Mouse (Mus musculus): ENCODE measurements around the gene Stum. TPM values are rescaled to one million over a fixed set of nuclear protein-coding genes. Genes with fewer than 3 reads are reported as not detected.

The Stum gene
- total and polyA plus RNA-seq, 3 experiments, result 0.42 to 0.61 (median 0.51) TPM

GRCm38 (mm10) chr1:180433098-180433538, 50.2 kb downstream of the Stum start:
- dilution Hi-C loops (cut with MboI; ENCODE audit: extremely low pct_ligation_motif_present, extremely low pct_unique_long_range_greater_than_20kb, low sequenced_read_pairs) (no loop called here), in situ Hi-C loops (cut with MboI; ENCODE audit: low pct_ligation_motif_present, low pct_unique_long_range_greater_than_20kb, low sequenced_read_pairs) (loop anchor here (5.0 kb wide), 1 partner anchor 334 kb away; no protein-coding TSS in a partner anchor)
- Histone ChIP-seq H3K4me1 (ENCODE audit: control insufficient read depth in 1 of 2, insufficient read depth in 2 of 2) (peaks cover 20 to 69% of the 10 kb centered on the region in 2 experiments), H3K79me2 (replicated peaks; ENCODE audit: control insufficient read depth, extremely low read depth, insufficient read depth, poor library complexity, severe bottlenecking) (no peaks in the 10 kb centered on the region), H3K27me3 (replicated peaks) (no peaks in the 10 kb centered on the region), H3K36me3 (replicated peaks in 1 of 2; ENCODE audit: control insufficient read depth in 1 of 2, insufficient read depth in 1 of 2, low read length in 1 of 2) (no peaks in the 10 kb centered on the region), H3K4me2 (ENCODE audit: insufficient read depth, low read depth, poor library complexity, severe bottlenecking) (no peak overlapping the region), H3K4me3 (replicated peaks in 1 of 3; ENCODE audit: low read depth in 2 of 3, low read length in 2 of 3, poor library complexity in 1 of 3) (no peak overlapping the region), H3K27ac (ENCODE audit: insufficient read depth, low read depth) (no peak overlapping the region), H3K9ac (ENCODE audit: insufficient read depth, low read depth) (no peak overlapping the region), H3K9me3 (replicated peaks; ENCODE audit: low read length) (no peaks in the 10 kb centered on the region)
- no peak for DNase-seq (ENCODE audit: extremely low read depth)
- TF ChIP-seq IRF4 (IDR thresholded peaks at IDR 0.05; ENCODE audit: low read depth, low read length), result no peak
- TF ChIP-seq RCOR1 (conservative IDR thresholded peaks at IDR 0.05; ENCODE audit: low read depth, low read length), result no peak
- no peak for TF ChIP-seq MAFK (IDR thresholded peaks at IDR 0.05; ENCODE audit: insufficient replicate concordance, low read length)
- TF ChIP-seq ZMIZ1 (IDR thresholded peaks at IDR 0.05; ENCODE audit: low read depth, low read length), result no peak
- TF ChIP-seq USF1 (IDR thresholded peaks at IDR 0.05; ENCODE audit: low read depth, low read length), result no peak
- no peak for TF ChIP-seq E2F4 (IDR thresholded peaks at IDR 0.05; ENCODE audit: insufficient replicate concordance, low read depth, low read length)
- TF ChIP-seq NELFE (IDR thresholded peaks at IDR 0.05; ENCODE audit: low read depth, low read length), result no peak
- no peak for TF ChIP-seq MAZ (IDR thresholded peaks at IDR 0.05; ENCODE audit: low read depth, low read length)
- no peak for TF ChIP-seq BHLHE40 (IDR thresholded peaks at IDR 0.05; ENCODE audit: low read depth, low read length)
- TF ChIP-seq KAT2A (IDR thresholded peaks at IDR 0.05; ENCODE audit: insufficient replicate concordance, low read length), result no peak
- no peak for TF ChIP-seq PAX5 (IDR thresholded peaks at IDR 0.05; ENCODE audit: low read length)
- TF ChIP-seq MEF2A (IDR thresholded peaks at IDR 0.05; ENCODE audit: borderline replicate concordance, low read depth, low read length), result no peak
- no peak for TF ChIP-seq ZC3H11A (IDR thresholded peaks at IDR 0.05; ENCODE audit: low read depth, low read length)
- no peak for TF ChIP-seq CTCF (conservative IDR thresholded peaks at IDR 0.05 in 1 of 2, IDR thresholded peaks at IDR 0.05 in 1 of 2; ENCODE audit: low read depth in 2 of 2, low read length in 2 of 2)
- TF ChIP-seq SMC3 (IDR thresholded peaks at IDR 0.05; ENCODE audit: low read depth, low read length), result no peak
- no peak for TF ChIP-seq JUND (conservative IDR thresholded peaks at IDR 0.05; ENCODE audit: low read depth, low read length)
- no peak for TF ChIP-seq CHD1 (IDR thresholded peaks at IDR 0.05; ENCODE audit: low read depth, low read length)
- TF ChIP-seq ETS1 (conservative IDR thresholded peaks at IDR 0.05; ENCODE audit: low read depth, low read length), result no peak
- no peak for TF ChIP-seq SIN3A (IDR thresholded peaks at IDR 0.05; ENCODE audit: low read length)

DNA sequence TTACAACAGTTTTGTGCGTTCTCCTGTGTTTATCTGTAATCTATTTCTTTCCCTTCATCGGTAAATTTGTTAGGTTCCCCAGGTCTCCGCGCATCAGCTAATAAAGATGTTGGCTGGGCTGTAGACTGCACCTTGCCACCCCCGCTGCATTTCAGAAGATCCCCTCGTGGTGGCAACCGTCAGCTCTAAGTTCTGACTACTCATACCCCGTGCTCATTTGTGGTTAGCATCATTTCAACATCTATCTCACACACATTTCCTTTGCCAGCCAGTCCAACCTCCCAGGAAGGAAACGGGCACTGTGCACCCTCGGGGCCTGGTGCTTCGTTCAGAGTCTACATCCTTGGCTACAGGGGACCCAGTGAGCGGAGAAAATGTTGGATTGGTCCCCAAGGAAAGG, 51.5 kb downstream of the Stum start:
- H3K79me2 ChIP-seq (replicated peaks; ENCODE audit: control insufficient read depth, extremely low read depth, insufficient read depth, poor library complexity, severe bottlenecking), result no peaks in the 10 kb centered on the region
- no peak overlapping the region for H3K27ac ChIP-seq (ENCODE audit: insufficient read depth, low read depth)
- H3K4me2 ChIP-seq (ENCODE audit: insufficient read depth, low read depth, poor library complexity, severe bottlenecking), result peak overlapping the region; percentile 48; the same call in 1 of the 2 replicates
- no peaks in the 10 kb centered on the region for H3K27me3 ChIP-seq (replicated peaks)
- in situ Hi-C loops (cut with MboI; ENCODE audit: low pct_ligation_motif_present, low pct_unique_long_range_greater_than_20kb, low sequenced_read_pairs) (loop anchor here (5.0 kb wide), 1 partner anchor 335 kb away; no protein-coding TSS in a partner anchor), dilution Hi-C loops (cut with MboI; ENCODE audit: extremely low pct_ligation_motif_present, extremely low pct_unique_long_range_greater_than_20kb, low sequenced_read_pairs) (no loop called here)
- no peak overlapping the region for H3K9ac ChIP-seq (ENCODE audit: insufficient read depth, low read depth)
- no peaks in the 10 kb centered on the region for H3K9me3 ChIP-seq (replicated peaks; ENCODE audit: low read length)
- no peak overlapping the region for H3K4me3 ChIP-seq (replicated peaks in 1 of 3; ENCODE audit: low read depth in 2 of 3, low read length in 2 of 3, poor library complexity in 1 of 3)
- peaks cover 24 to 82% of the 10 kb centered on the region in 2 experiments for H3K4me1 ChIP-seq (ENCODE audit: control insufficient read depth in 1 of 2, insufficient read depth in 2 of 2)
- H3K36me3 ChIP-seq (replicated peaks in 1 of 2; ENCODE audit: control insufficient read depth in 1 of 2, insufficient read depth in 1 of 2, low read length in 1 of 2), result no peaks in the 10 kb centered on the region
- peak; percentile 80 for DNase-seq (ENCODE audit: extremely low read depth)
- TF ChIP-seq ETS1 (conservative IDR thresholded peaks at IDR 0.05; ENCODE audit: low read depth, low read length) (0 out of 2 replicates have a peak, but pooled peaks have one; percentile 20), MYC (IDR thresholded peaks at IDR 0.05; ENCODE audit: low read depth, low read length) (peak; percentile 67), MXI1 (IDR thresholded peaks at IDR 0.05; ENCODE audit: low read depth, low read length) (peak; percentile 62; the same call in 1 of the 2 replicates), CHD2 (IDR thresholded peaks at IDR 0.05; ENCODE audit: low read length) (no peak), MAZ (IDR thresholded peaks at IDR 0.05; ENCODE audit: low read depth, low read length) (0 out of 2 replicates have a peak, but pooled peaks have one; percentile 37), SMC3 (IDR thresholded peaks at IDR 0.05; ENCODE audit: low read depth, low read length) (peak; percentile 79), MEF2A (IDR thresholded peaks at IDR 0.05; ENCODE audit: borderline replicate concordance, low read depth, low read length) (0 out of 2 replicates have a peak, but pooled peaks have one; percentile 39), MAX (IDR thresholded peaks at IDR 0.05; ENCODE audit: low read length) (peak; percentile 62; the same call in 1 of the 2 replicates), SIN3A (IDR thresholded peaks at IDR 0.05; ENCODE audit: low read length) (no peak), POLR2A (IDR thresholded peaks at IDR 0.05; ENCODE audit: low read depth, low read length) (no peak), KAT2A (IDR thresholded peaks at IDR 0.05; ENCODE audit: insufficient replicate concordance, low read length) (no peak), TCF12 (IDR thresholded peaks at IDR 0.05; ENCODE audit: low read depth, low read length) (0 out of 2 replicates have a peak, but pooled peaks have one; percentile 16), ZMIZ1 (IDR thresholded peaks at IDR 0.05; ENCODE audit: low read depth, low read length) (no peak), NRF1 (IDR thresholded peaks at IDR 0.05; ENCODE audit: low read depth, low read length) (no peak), ELF1 (IDR thresholded peaks at IDR 0.05; ENCODE audit: low read depth, low read length) (no peak), IRF4 (IDR thresholded peaks at IDR 0.05; ENCODE audit: low read depth, low read length) (peak; percentile 54; the same call in 1 of the 2 replicates), USF2 (conservative IDR thresholded peaks at IDR 0.05; ENCODE audit: low read depth, low read length) (no peak), CHD1 (IDR thresholded peaks at IDR 0.05; ENCODE audit: low read depth, low read length) (no peak), RCOR1 (conservative IDR thresholded peaks at IDR 0.05; ENCODE audit: low read depth, low read length) (no peak), NELFE (IDR thresholded peaks at IDR 0.05; ENCODE audit: low read depth, low read length) (no peak; the same call in 1 of the 2 replicates), GABPA (IDR thresholded peaks at IDR 0.05; ENCODE audit: insufficient replicate concordance, low read depth, low read length) (no peak), POLR2AphosphoS2 (IDR thresholded peaks at IDR 0.05; ENCODE audit: low read depth, low read length) (no peak)

Measured in CH12.LX (cell line).